Mouse (Mus musculus): ENCODE results near the gene Ldhb. TPM values are rescaled to one million over a fixed set of nuclear protein-coding genes. Genes with fewer than 3 reads are reported as not detected.
"Not testable (repeated sequence)": the region's sequence is repeated elsewhere in the genome, so short reads cannot be mapped to it uniquely, and the experiment has no call there.

Gene Ldhb
- 275 and 419 TPM in 2 replicates for polyA plus RNA-seq (2012; rRNA removed)

GRCm38 (mm10) chr6:142507785-142508162 lies at the start of gene Ldhb:
Gene Ldhb, minus strand, starts transcription at chr6:142507957.
- peak; percentile 34 for DNase-seq (ENCODE audit: low read depth)

GRCm38 (mm10) chr6:142555988-142556387 lies 48.2 kb upstream of the Ldhb start:
- DNase-seq (ENCODE audit: low read depth), result no peak

GRCm38 (mm10) chr6:142551482-142551881 lies 43.7 kb upstream of the Ldhb start:
- no peak for DNase-seq (ENCODE audit: low read depth)

- DNase-seq (ENCODE audit: low read depth), result no peak
Observed at GRCm38 (mm10) chr6:142550871-142551270, 43.1 kb upstream of the Ldhb start.

- no peak for DNase-seq (ENCODE audit: low read depth)
Observed at GRCm38 (mm10) chr6:142548377-142548776, 40.6 kb upstream of the Ldhb start.

- DNase-seq (ENCODE audit: low read depth), result no peak
Observed at GRCm38 (mm10) chr6:142545132-142545531, 37.4 kb upstream of the Ldhb start.

DNA sequence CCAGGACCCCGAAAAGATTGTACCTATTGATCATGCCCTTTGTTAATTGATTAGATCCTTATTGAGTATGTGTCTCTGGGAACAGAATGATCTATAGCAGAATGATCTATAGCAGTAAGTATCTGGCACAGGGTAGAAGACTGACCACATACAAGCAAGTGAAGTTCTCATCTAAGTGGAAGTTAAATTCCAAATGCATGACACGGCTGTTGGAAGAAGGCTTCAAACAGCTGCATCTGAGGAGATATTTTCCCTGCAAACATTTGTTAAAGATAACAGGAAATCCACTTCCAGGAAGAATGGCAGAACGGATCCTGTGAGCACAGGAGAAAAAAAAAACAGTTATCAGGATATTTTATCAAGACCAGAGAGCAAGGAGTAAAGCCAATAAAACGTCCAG lies 35.9 kb upstream of the Ldhb start:
- no peak for DNase-seq (ENCODE audit: low read depth)

DNA sequence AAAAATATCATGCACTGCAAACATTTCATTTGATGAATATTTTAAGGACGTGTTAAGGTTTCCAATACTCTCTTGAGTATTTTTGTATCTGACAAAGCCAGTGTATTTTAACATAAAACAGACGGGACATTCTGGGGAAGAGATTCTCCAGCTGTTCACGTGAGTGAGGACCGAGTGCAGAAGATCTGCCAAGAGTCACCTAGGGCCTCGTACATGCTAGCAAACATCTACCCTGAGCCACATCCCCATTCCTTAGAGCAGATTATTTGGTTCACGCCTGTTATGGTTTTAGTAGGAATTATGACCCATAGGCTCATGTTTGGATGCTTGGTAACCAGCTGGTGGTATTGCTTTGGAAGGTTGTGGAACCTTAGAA lies 35.0 kb upstream of the Ldhb start:
- DNase-seq (ENCODE audit: low read depth), result no peak

- no peak for DNase-seq (ENCODE audit: low read depth)
Observed at GRCm38 (mm10) chr6:142542082-142542799, 34.5 kb upstream of the Ldhb start.

DNA sequence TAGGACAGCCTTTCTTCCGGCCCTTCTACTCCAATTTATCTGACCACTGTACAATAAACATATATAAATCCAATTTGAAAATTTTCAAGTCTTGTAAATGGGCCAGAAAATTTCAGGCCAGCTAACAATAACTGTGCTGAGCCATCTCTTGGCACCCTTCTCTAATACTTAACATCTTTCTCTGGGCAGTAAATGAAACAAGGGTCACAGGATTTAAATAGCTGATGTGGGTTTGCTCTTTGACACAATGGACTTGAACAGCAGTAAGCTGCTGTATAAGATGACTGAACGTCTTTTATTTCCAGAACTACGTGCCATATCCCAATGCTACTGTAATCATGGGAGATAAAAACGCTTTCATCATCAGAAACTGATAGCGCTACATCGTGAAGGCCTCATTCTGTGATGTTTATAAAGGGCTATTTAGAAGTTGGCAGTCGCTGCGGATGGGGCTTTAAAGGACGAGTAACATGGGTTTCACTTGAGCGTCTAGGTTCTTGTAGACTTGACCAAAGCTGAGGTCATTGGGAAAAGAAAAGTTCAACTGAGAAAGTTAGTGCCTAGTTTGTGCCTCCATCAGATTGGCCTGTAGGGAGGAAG lies 32.9 kb upstream of the Ldhb start:
- DNase-seq (ENCODE audit: low read depth), result no peak

DNA sequence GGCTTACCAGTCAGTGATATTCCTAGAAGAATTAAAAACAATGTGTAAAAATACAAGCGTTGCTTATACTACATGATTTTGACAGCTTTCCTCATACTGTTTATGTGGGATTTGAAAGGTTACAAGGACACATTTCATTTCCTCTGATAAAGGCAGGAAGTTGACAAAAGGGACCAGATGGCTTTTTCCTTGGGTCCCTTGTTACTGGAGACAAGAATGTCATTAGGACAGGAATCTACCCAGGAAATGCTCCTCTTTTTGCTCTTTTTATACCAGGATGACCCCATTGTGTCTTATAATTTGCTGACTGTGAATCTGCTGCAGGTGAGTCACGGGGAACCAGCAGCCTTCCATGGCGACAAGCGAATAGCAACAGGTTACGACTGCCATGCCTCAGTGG lies 32.4 kb upstream of the Ldhb start:
- DNase-seq (ENCODE audit: low read depth), result no peak

GRCm38 (mm10) chr6:142538503-142538902 lies 30.7 kb upstream of the Ldhb start:
- no peak for DNase-seq (ENCODE audit: low read depth)

DNA sequence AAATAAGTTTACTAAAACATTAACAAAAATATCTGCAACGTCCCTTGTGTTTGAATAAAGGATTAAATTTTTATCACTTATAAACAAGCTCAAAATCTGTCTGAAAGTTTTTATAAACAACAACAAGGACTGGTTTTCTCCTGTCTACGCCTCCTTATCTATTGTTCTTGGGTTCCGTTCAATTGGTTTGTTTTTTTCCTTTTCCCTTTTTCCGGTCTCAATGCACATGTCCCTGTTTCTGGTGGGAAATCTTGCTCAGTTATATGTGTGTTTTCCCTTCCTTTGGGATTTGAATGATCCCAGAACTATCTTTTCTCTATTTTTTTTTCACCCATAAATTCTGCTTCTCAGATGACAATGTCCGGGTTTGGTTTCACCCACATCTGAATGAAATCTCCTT lies 25.7 kb upstream of the Ldhb start:
- DNase-seq (ENCODE audit: low read depth), result no peak

DNA sequence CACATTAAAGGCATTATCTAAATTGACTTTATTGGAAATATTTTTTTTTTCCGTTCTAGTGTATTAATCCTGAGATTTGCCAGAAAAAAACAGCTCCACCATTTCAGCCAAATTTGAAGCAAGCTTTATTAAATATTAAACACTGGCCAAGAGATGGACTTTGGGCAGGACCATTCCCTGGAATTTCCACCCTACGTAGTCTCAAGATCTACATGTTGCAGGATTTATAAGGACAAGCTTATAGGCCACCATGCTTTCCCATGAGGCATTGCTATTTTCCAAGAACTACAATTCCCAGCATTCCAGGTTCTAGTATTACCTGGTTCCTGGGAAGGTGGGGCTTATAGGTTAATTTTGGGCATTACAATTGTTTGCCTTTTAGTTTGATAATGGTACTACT lies 24.9 kb upstream of the Ldhb start:
- no peak for DNase-seq (ENCODE audit: low read depth)

DNA sequence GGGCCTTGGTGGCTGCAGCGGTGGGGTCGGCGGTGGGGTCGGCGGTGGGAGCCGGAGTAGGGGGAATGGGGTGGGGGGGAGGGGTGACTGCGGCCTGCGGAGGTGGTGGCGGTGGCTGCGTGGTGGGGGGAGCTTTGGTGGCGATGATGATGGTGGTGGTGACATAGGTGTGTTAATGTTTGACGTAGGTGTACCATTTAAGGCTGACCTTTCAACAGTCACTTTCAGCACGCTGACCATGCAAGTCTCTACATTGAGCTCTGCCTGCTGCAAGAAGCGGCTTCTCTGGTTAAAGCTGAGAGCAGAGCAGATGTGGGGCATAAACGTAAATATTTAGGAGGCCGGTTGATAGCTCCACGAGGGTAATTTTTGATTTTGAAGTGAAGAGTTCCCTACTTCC lies 24.4 kb upstream of the Ldhb start:
- no peak for DNase-seq (ENCODE audit: low read depth)

DNA sequence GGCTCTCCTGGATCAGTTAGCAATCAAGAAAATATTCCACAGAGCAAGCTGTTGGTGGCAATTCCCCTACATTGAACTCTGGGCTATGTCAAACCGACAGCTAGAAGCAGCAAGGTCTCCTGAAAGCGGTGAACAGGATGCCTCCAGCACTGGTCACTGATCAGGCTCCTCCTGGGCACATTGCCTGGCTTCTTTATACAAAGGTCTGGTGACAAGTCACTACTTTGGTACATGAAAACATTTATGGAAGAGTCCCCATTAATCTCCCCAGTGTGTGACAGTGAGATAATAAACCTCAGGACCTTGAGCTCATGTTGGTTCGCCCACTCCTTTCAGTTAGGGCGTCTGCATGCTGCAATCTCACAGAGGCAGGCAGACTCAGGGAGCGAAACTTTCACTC lies 22.6 kb upstream of the Ldhb start:
- DNase-seq (ENCODE audit: low read depth), result no peak

GRCm38 (mm10) chr6:142529680-142530079 lies 21.9 kb upstream of the Ldhb start:
- DNase-seq (ENCODE audit: low read depth), result no peak

GRCm38 (mm10) chr6:142527931-142528562 lies 20.3 kb upstream of the Ldhb start:
- DNase-seq (ENCODE audit: low read depth), result no peak

DNA sequence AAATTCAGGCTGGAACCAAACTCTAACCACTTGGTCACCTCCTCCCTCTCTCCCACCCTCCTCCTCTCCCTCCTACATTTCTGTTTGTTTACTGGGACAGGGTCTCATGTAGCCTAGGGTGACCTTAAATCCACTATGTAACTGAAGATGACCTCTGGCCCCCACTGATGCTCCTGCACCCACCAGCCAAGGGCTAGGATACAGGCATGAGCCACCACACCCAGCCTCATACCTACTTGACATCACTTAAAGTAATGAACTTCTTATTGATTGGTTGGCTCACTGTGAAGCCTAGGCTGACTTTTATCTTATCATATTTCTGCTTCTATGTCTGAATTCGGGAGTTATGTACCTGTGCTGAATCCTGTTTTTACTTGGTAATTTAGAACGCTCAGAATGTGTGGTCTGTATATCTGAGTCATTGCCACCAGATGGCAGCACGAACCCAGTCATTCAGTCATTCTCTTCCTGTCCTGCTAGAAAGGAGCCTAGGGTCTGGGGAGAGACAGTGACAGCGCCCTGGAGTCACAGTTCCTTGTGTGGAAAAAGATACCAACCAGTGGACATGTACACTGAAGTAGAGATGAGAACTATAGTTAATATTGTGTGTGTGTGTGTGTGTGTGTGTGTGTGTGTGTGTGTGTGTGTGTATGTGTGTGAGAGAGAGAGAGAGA lies 17.0 kb upstream of the Ldhb start:
- DNase-seq (ENCODE audit: low read depth), result no peak

DNA sequence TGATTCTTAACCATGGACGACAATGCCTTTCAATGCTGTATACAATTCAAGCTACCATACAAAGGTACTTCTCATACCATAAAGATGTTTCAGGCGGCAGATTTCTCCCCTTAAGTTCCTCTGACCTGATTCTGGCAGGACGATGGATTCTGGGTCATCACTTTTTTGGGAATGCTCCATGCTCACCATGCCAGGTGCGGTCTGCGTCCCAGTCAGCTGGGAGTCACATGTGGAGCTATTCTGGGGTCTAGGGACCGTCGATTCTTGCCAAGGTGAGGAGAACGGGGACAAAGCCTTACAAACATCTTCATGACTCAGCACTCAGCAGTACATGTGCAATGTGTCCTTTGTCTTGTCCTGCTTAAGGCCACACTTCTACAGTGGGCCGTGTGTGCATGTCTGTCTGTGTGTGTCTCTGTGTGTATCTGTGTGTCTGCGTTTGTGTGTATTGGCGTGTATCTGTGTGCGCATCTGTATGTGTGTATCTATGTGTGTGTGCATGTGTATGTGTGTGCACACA lies 13.9 kb upstream of the Ldhb start:
- no peak for DNase-seq (ENCODE audit: low read depth)

GRCm38 (mm10) chr6:142519110-142519509 lies 11.4 kb upstream of the Ldhb start:
- no peak for DNase-seq (ENCODE audit: low read depth)

- not testable (repeated sequence) for DNase-seq (ENCODE audit: low read depth)
Observed at GRCm38 (mm10) chr6:142515379-142515778, 7.6 kb upstream of the Ldhb start.

GRCm38 (mm10) chr6:142514912-142515311 lies 7.2 kb upstream of the Ldhb start:
- no peak for DNase-seq (ENCODE audit: low read depth)

Data from gonadal fat pad, adult 2 months (tissue).